Mouse (Mus musculus): Measurements from ENCODE around the gene Fcrla. TPM values are rescaled to one million over a fixed set of nuclear protein-coding genes. Genes with fewer than 3 reads are reported as not detected.

The Fcrla gene
- total RNA-seq, 2 experiments from 2014 or later, result 0.20 TPM; not detected in 1

- intact Hi-C loops (cut with DNase I), result no loop called here
These were observed 35.1 kb downstream of the Fcrla start for GRCm38 (mm10) chr1:170892279-170892678.

DNA sequence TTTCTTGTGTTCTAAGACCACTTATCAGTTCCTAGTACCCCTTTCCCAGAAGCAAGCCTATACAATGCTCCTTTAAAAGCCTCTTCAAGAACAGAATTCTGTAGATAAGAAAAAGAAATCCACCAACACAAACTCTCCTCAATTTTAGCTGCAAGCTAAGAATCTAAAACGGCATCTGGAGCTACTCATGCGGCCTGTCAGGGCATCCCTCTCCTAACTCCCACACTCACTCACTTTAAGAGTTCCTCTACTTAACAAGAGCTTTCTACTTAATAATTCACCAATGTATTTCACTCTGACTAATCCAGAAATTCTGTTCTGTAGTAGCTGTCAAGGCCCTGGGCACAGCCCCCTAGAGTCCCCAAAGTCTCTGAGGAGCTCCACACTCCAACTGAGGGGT, 35.7 kb downstream of the Fcrla start:
- intact Hi-C loops (cut with DNase I), result no loop called here

More at GRCm38 (mm10) chr1:170892279-170892678, 35.1 kb downstream of the Fcrla start:
- DNase-seq, result no peak

GRCm38 (mm10) chr1:170889310-170889709, 38.1 kb downstream of the Fcrla start:
- DNase-seq, result no peak
- intact Hi-C loops (cut with DNase I), result no loop called here

More for the DNA sequence above, 35.7 kb downstream of the Fcrla start:
- DNase-seq, result no peak

DNA sequence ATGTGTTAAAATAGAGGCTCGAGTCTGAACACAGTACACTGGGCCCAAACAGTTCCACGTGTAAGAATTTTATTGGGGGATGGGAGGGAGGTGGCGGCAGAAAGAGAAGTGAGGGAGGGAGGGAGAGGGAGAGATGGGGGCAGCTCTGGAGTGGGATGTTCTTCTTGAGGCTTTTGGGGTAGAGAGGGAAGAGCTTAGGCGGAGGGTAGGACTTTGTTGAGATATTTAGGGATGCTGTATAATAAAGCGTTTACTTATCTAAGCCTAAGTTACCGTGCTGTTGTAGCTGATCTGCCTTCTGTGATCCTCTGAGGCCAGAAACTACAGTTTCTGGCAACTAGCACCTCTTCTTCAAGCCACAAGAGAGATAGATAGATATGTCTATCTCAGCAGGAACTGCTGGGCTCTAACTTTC, 41.3 kb downstream of the Fcrla start:
- intact Hi-C loops (cut with DNase I), result no loop called here
- DNase-seq, result no peak

GRCm38 (mm10) chr1:170884978-170885561, 42.3 kb downstream of the Fcrla start, which contains the start of the genes Gm26620 and Dusp12:
Gm26620 (plus strand) TSS chr1:170885065.
Dusp12 (minus strand) TSS chr1:170885540.
- intact Hi-C loops (cut with DNase I), result no loop called here
- peak; percentile 68 to 73 for DNase-seq

DNA sequence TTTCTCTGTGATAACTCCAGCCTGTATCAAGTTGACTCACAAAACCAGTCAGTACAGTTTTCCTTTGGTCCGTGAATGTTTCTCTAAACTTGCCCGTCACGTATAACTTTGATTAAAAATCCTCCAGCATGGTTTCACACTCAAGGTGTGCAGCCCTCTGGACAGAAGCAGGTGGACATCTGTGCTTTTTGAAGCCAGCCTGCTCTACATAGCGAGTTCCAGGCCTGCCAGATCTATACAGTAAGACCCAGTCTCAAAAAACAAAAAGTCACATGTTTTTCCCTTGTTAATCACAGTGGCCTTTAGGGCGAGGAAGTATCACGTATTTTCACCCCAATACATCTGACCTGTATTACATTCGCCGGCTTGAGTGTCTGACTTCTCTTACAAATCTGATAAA, 43.0 kb downstream of the Fcrla start:
- no peak for DNase-seq
- intact Hi-C loops (cut with DNase I), result no loop called here

GRCm38 (mm10) chr1:170882915-170883485, 44.4 kb downstream of the Fcrla start:
- intact Hi-C loops (cut with DNase I), result no loop called here
- DNase-seq, result no peak

GRCm38 (mm10) chr1:170876906-170877305, 50.5 kb downstream of the Fcrla start:
- intact Hi-C loops (cut with DNase I), result no loop called here
- no peak for DNase-seq

GRCm38 (mm10) chr1:170875676-170876075, 51.7 kb downstream of the Fcrla start:
- intact Hi-C loops (cut with DNase I), result no loop called here
- DNase-seq, result no peak

- intact Hi-C loops (cut with DNase I), result no loop called here
- DNase-seq, result no peak
These were observed 55.4 kb downstream of the Fcrla start for GRCm38 (mm10) chr1:170871961-170872360.

- no peak for DNase-seq
- intact Hi-C loops (cut with DNase I), result no loop called here
These were observed 56.0 kb downstream of the Fcrla start for GRCm38 (mm10) chr1:170871402-170871801.

DNA sequence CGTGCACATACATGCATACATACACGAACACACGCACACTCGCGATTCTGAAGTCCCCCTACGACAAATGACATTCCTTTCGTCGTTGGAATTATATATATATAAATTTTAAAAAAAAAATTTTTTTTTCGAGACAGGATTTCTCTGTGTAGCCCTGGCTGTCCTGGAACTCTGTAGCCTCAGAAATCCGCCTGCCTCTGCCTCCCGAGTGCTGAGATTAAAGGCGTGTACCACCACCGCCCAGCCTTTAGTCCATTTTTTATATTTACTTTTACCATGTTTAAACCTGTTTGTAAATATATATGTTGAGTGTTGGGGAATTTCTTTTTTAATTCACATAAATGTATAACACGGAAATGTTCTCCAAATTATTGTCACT, 58.5 kb downstream of the Fcrla start:
- intact Hi-C loops (cut with DNase I), result no loop called here
- no peak for DNase-seq

DNA sequence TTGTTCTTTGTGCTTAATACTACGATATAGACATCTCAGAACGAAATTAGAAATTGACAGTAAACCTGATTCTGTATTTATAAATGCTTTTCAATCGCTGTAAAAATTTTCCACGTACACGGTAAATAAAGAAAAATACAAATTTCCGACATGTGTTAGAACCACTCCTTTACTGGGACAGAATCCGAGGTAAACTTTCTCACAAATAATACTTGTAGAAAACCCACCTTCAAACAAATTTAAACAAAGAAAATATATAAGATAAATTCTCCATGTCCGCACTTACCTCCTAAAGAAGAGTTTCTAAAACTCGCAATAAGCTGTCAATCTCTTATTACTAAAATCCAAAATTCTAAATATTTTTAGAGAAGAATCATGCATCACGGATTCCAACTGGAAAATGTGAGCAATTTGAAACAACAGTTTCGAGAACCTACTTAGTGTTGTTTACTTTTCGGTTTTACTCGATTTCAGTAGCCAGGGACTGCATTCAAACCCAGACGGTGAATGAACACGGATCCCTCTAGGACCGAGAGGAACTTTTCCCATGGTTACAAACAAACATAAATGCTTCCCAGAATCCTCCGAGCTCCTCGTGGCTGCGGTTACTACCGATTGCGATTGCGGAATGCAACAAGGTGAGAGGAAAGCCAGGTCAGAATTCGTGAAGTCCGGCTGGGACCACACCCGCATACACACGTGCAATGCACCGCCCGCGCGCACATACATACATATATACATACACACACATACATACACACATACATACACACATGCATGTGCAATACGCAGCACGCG, 59.1 kb downstream of the Fcrla start:
- intact Hi-C loops (cut with DNase I), result no loop called here
- peak; percentile 40 to 49 for DNase-seq

GRCm38 (mm10) chr1:170867691-170868105, 59.7 kb downstream of the Fcrla start, which contains the start of gene Atf6:
Atf6 (minus strand) TSS chr1:170867771.
- peak; percentile 92 to 98 for DNase-seq
- intact Hi-C loops (cut with DNase I), result no loop called here

Other genes with a start within 250 kb of the Fcrla start
- gene Atf6, start 59.8 kb downstream of the Fcrla start, total RNA-seq (2021), result 10 to 100 TPM; 16.3 to 18.2 TPM
- gene Gm26620, start 42.5 kb downstream of the Fcrla start, total RNA-seq (2021), result under 1 TPM in 1 of 2 experiments, not detected in 1; 0.54 TPM
- gene Dusp12, start 42.0 kb downstream of the Fcrla start, total RNA-seq (2021), result 1 to 10 TPM; 3.6 to 4.1 TPM
- not detected for gene Fcrlb, start 14.6 kb downstream of the Fcrla start, total RNA-seq (2021)
- gene Fcgr2b, start 49.0 kb upstream of the Fcrla start, total RNA-seq (2021), result 1 to 10 TPM; 2.2 to 2.4 TPM
- not detected for gene Fcgr4, start 91.3 kb upstream of the Fcrla start, total RNA-seq (2021)
- 1 to 10 TPM; 2.6 to 4.6 TPM for gene Fcgr3, start 137.4 kb upstream of the Fcrla start, total RNA-seq (2021)
- gene Cfap126, start 186.3 kb upstream of the Fcrla start, total RNA-seq (2021), result under 1 TPM; 0.54 to 0.91 TPM
- gene Sdhc, start 223.0 kb upstream of the Fcrla start, total RNA-seq (2021), result 100 to 1,000 TPM; 691 to 738 TPM
- gene Mpz, start 223.1 kb upstream of the Fcrla start, total RNA-seq (2021), result 100 to 1,000 TPM in 1 of 2 experiments, 10 to 100 TPM in 1; 33.1 to 105 TPM

Data from gastrocnemius, postnatal 36 days (tissue).